Mouse (Mus musculus) ES-Bruce4 (cell line): ENCODE results near the gene Olfr96. TPM values are rescaled to one million over a fixed set of nuclear protein-coding genes. Genes with fewer than 3 reads are reported as not detected.
A peak's percentile ranks its signal among the peaks of the same experiment; 100 is the strongest.

Experiments used
- H3K27ac ChIP-seq: 2 replicates; pipeline ENCODE4 v1.5.1; 2012; ENCODE audit warnings: low read length, inconsistent platforms; ENCODE audit not compliant: insufficient read depth
- H3K27me3 ChIP-seq: 2 replicates; pipeline ENCODE4 v1.6.1; 2012; ENCODE audit warnings: mild to moderate bottlenecking, low read length, inconsistent platforms; ENCODE audit not compliant: control insufficient read depth, poor library complexity, insufficient read depth, severe bottlenecking
- H3K36me3 ChIP-seq: 2 replicates; pipeline ENCODE4 v1.6.1; 2012; ENCODE audit warnings: inconsistent platforms, mild to moderate bottlenecking, low read length, moderate library complexity; ENCODE audit not compliant: control insufficient read depth, poor library complexity, insufficient read depth, severe bottlenecking
- H3K4me1 ChIP-seq: one replicate; pipeline ENCODE4 v1.8.1; 2011; ENCODE audit warnings: low read length; ENCODE audit not compliant: control insufficient read depth, insufficient read depth
- H3K4me3 ChIP-seq: 2 replicates; pipeline ENCODE4 v1.5.1; 2011; ENCODE audit warnings: low read depth, mild to moderate bottlenecking, low read length
- H3K9ac ChIP-seq: 2 replicates; pipeline ENCODE4 v1.6.1; 2012; ENCODE audit warnings: low read depth, mild to moderate bottlenecking, inconsistent platforms; ENCODE audit not compliant: poor library complexity, severe bottlenecking
- H3K9me3 ChIP-seq: replicated peaks from 2 replicates; pipeline ENCODE4 v1.6.1; 2012; ENCODE audit warnings: mild to moderate bottlenecking, low read length, inconsistent platforms; ENCODE audit not compliant: control insufficient read depth, poor library complexity, insufficient read depth, severe bottlenecking
- CTCF ChIP-seq: IDR thresholded peaks from one replicate; pipeline ENCODE4 v1.8.1; 2011; ENCODE audit warnings: low read depth, low read length
- EP300 ChIP-seq: IDR thresholded peaks from 2 replicates; pipeline ENCODE4 v1.6.1; 2011; ENCODE audit warnings: low read depth, low read length; ENCODE audit not compliant: insufficient read depth
- POLR2A ChIP-seq: IDR thresholded peaks from one replicate; pipeline ENCODE4 v1.8.1; 2011; ENCODE audit warnings: low read length; ENCODE audit not compliant: insufficient read depth
- polyA plus RNA-seq: library from polyadenylated mRNA; stranded (reverse); fragments of >200 nt; gene quantifications from 2 replicates; pipeline ENCODE4 v1.2.4, GENCODE M21; 2011; ENCODE audit warnings: low read depth; ENCODE audit not compliant: missing spikeins, insufficient read depth, insufficient read length

Gene Olfr96
- polyA plus RNA-seq: not detected in 2 replicates

DNA sequence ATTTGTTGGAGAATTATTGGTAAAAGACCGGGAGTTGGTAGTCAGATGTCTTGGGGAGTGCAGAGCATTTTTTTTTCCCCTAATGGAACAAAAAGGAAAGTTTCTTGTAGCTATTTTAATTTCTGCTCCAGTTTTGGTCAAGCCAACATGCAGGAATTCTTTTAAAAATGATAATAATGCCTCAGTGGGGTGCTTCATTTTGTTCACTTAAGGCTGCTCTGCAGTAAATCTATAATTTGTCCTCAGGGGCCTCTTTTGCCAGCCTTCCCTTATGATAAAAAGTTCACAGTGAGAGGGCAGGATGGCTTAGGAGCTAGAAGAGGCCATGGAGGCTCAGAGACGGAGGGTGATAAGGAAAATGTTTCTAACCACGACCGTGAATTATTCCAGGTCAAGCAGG, at the start of gene Olfr96:
Gene Olfr96 (plus strand): TSS at position 301 of the 400 bp plus-strand sequence.
- Histone ChIP-seq H3K36me3 (no peaks in the 10 kb centered on the region), H3K4me3 (no peak within 1 kb of the TSS), H3K27ac (no peak within 1 kb of the TSS), H3K4me1 (no peaks in the 10 kb centered on the region), H3K27me3 (no peaks in the 10 kb centered on the region), H3K9ac (no peak within 1 kb of the TSS), H3K9me3 (peaks cover 2% of the 10 kb centered on the region; the same call in 1 of the 2 replicates)
- TF ChIP-seq POLR2A: no peak
- no peak for TF ChIP-seq EP300
- TF ChIP-seq CTCF: no peak

DNA sequence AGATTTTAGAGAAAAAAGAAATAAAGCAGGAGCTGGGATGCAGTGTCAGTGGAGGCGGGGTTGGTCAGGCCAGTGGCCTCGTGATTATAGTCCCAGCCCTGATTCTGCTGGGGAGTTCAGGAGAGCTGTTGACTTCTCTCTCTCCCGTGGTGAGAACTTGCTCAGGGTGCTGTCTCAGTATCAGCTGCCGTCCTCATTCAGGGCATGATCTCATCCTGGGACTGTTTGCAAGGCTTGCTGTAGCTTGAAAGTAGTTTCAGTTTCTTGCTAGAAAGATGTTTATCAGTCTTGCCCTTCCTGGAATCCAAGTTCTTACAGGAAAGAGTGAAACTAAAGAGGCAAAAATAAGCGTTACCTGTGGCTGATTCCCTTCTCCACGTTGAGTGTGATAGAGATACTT, 34.5 kb upstream of the Olfr96 start:
- no peaks in the 10 kb centered on the region for H3K36me3 ChIP-seq
- H3K9ac ChIP-seq: no peak overlapping the region
- H3K27ac ChIP-seq: no peak overlapping the region
- H3K9me3 ChIP-seq: no peaks in the 10 kb centered on the region
- peaks cover 3% of the 10 kb centered on the region for H3K4me1 ChIP-seq
- no peak for TF ChIP-seq POLR2A
- no peak for TF ChIP-seq EP300
- no peak for TF ChIP-seq CTCF
- no peak overlapping the region for H3K4me3 ChIP-seq
- no peaks in the 10 kb centered on the region for H3K27me3 ChIP-seq

DNA sequence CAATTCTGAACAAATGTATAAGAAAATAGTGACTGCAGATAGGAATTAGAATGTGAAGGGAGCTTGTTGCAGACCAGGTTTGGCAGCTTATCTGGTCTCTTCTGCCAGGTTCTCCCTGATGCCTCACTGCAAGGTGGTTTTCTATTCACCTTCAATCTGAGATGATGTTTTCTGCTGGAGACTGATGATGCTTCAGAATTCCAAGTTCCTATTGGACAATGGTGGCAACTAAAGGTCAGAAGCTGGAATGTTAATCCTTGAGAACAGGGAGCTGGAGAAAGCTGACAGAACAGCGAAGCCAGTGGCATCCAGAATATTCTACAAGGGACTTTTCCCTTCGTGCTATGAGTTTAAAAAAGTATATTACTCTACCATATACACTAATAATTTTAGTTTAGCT, 29.2 kb upstream of the Olfr96 start:
- peaks cover 11% of the 10 kb centered on the region for H3K4me1 ChIP-seq
- H3K9ac ChIP-seq: no peak overlapping the region
- H3K4me3 ChIP-seq: no peak overlapping the region
- no peaks in the 10 kb centered on the region for H3K9me3 ChIP-seq
- no peaks in the 10 kb centered on the region for H3K36me3 ChIP-seq
- peak overlapping the region; percentile 99 for H3K27ac ChIP-seq
- H3K27me3 ChIP-seq: no peaks in the 10 kb centered on the region
- TF ChIP-seq CTCF (no peak), POLR2A (no peak), EP300 (no peak)

DNA sequence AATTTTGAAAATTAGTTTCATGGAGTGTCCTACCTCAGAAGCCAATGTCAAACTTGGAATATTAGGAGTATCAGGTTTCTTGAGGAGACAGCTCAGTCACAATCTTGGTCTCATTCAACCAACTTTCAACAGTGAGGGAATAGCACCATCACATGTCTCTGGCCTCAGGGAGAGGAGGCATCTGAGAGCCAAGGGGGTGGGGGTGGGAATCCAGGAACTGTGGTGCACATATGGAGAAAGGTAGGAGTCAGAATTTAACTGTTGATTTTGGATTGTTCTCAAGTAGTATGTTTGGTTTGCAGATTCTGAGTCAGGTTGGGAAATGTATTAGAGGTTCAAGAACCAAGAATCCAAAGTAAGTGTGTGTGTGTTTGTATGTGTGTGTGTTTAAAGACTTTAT, 26.9 kb upstream of the Olfr96 start:
- Histone ChIP-seq H3K4me3 (peak overlapping the region; percentile 42; the same call in 1 of the 2 replicates), H3K36me3 (no peaks in the 10 kb centered on the region), H3K9ac (peak overlapping the region; percentile 62), H3K9me3 (no peaks in the 10 kb centered on the region), H3K27ac (peak overlapping the region; percentile 85), H3K4me1 (peaks cover 11% of the 10 kb centered on the region), H3K27me3 (no peaks in the 10 kb centered on the region)
- TF ChIP-seq POLR2A (no peak), EP300 (peak; percentile 91)

DNA sequence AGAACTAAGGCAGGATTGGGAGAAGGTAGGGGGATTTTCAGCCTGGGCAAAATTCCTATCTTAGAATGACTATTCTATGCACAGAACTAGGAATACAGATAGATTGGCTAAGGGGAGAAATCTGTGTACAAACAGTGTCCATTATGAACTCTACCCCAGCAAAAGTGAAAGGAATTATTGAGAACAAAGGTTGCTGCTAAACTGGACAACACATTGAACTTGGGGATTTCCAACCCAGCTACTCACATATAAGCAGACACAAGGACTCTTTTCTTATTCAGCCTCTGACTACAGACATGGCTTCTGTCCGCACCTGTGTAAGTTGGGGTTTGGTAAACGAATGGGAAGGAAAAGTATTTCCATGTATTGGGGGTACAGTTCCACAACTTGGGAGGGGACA, 26.3 kb upstream of the Olfr96 start, which contains the start of gene Ubd:
Gene Ubd (plus strand): TSS at position 237 of the 400 bp plus-strand sequence.
- H3K9me3 ChIP-seq: no peaks in the 10 kb centered on the region

DNA sequence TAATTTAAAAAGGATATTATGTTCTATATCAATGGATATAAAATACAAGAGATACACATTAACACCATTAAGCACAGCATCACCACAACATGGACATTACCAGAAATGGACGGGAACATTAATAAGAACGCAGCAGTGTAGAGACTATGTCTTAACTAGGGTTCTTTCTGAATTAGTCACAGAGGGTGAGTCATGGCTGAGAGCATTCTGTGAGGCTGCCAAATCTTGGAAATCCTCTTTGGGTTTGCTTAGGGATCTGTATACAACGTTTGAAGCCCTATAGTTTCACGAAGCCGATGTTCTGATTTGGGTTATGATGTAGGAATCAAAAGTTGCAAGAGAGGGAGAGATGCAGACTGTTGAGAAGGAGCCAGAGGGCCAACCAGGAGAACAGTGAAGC, 25.2 kb upstream of the Olfr96 start:
- H3K4me3 ChIP-seq: no peak overlapping the region
- H3K27me3 ChIP-seq: no peaks in the 10 kb centered on the region
- no peak overlapping the region for H3K9ac ChIP-seq

More for the DNA sequence above, 26.3 kb upstream of the Olfr96 start, which contains the start of gene Ubd:
- H3K36me3 ChIP-seq: no peaks in the 10 kb centered on the region
- TF ChIP-seq POLR2A (no peak), CTCF (no peak), EP300 (no peak)
- peak within 1 kb of the TSS; percentile 42 for H3K4me3 ChIP-seq
- H3K4me1 ChIP-seq: peaks cover 11% of the 10 kb centered on the region
- peak within 1 kb of the TSS; percentile 62 for H3K9ac ChIP-seq
- peak within 1 kb of the TSS; percentile 85 for H3K27ac ChIP-seq
- H3K27me3 ChIP-seq: no peaks in the 10 kb centered on the region

More for the DNA sequence above, 25.2 kb upstream of the Olfr96 start:
- Histone ChIP-seq H3K36me3 (no peaks in the 10 kb centered on the region), H3K9me3 (no peaks in the 10 kb centered on the region), H3K27ac (peak overlapping the region; percentile 30; the same call in 1 of the 2 replicates), H3K4me1 (peaks cover 9% of the 10 kb centered on the region)
- TF ChIP-seq EP300 (no peak), CTCF (no peak), POLR2A (no peak)
